Comparison of ENCODE assay signal across 18 mouse cellular contexts in genomic region chr5:51612049-51612448, GRCm38 (mm10). TPM values are rescaled to one million over a fixed set of nuclear protein-coding genes. Genes with fewer than 3 reads are reported as not detected.
DNase-seq lines count a peak whose midpoint lies in the region; ATAC-seq and TF ChIP-seq lines count a peak whose summit lies in the region.
"Had no signal": no experiment of that assay in that cellular context is flagged by ENCODE, and none has a peak within 500 bp of the region (broad histone marks: within the 10 kb centered on the region; RNA-seq: fewer than 3 reads in every experiment).

No protein-coding gene starts in this region.

- no peak for TF ChIP-seq CTCF in forebrain, postnatal 0 days (IDR thresholded peaks at IDR 0.05; ENCODE audit: low read depth)
- TF ChIP-seq CTCF in brain, embryonic 14.5 days (IDR thresholded peaks at IDR 0.05; ENCODE audit: borderline replicate concordance, extremely low read depth, insufficient read depth, insufficient read length): no peak

- 74% methylated on average over 4 of the region's 4 CpGs for whole genome bisulfite sequencing in forebrain, embryonic 14.5 days
- WGBS in forebrain, postnatal 0 days: 67% methylated on average over 4 of the region's 4 CpGs

- no peaks in the 10 kb centered on the region for H3K27me3 ChIP-seq in forebrain, embryonic 14.5 days (replicated peaks; ENCODE audit: control insufficient read depth, insufficient read depth, low read length)
- no peaks in the 10 kb centered on the region for H3K27me3 ChIP-seq in forebrain, postnatal 0 days (ENCODE audit: insufficient read depth, low read length)
- H3K27me3 ChIP-seq: embryonic facial prominence, embryonic 15.5 days; heart, embryonic 12.5 days; intestine, embryonic 15.5 days had no signal

- no peak overlapping the region for H3K27ac ChIP-seq in forebrain, embryonic 14.5 days (ENCODE audit: low read depth, low read length)
- no peak overlapping the region for H3K27ac ChIP-seq in forebrain, postnatal 0 days (ENCODE audit: low read depth, low read length)
- H3K27ac ChIP-seq: embryonic facial prominence, embryonic 15.5 days; gastrocnemius, adult 2 months; hindbrain, embryonic 10.5 days; intestine, embryonic 15.5 days had no signal

- no peaks in the 10 kb centered on the region for H3K4me1 ChIP-seq in forebrain, embryonic 14.5 days (ENCODE audit: control insufficient read depth, insufficient read depth, low read length)
- no peaks in the 10 kb centered on the region for H3K4me1 ChIP-seq in forebrain, postnatal 0 days (ENCODE audit: insufficient read depth)
- H3K4me1 ChIP-seq: hindbrain, embryonic 10.5 days; intestine, embryonic 15.5 days had no signal

- H3K4me2 ChIP-seq in forebrain, embryonic 14.5 days (ENCODE audit: low read length): no peak overlapping the region
- no peak overlapping the region for H3K4me2 ChIP-seq in forebrain, postnatal 0 days (ENCODE audit: low read depth)
- H3K4me2 ChIP-seq: embryonic facial prominence, embryonic 15.5 days; heart, embryonic 12.5 days; intestine, embryonic 15.5 days had no signal

- no peaks in the 10 kb centered on the region for H3K9me3 ChIP-seq in forebrain, embryonic 14.5 days (replicated peaks; ENCODE audit: control insufficient read depth, low read length)
- no peaks in the 10 kb centered on the region for H3K9me3 ChIP-seq in forebrain, postnatal 0 days (ENCODE audit: low read length)
- H3K9me3 ChIP-seq: embryonic facial prominence, embryonic 15.5 days; heart, embryonic 12.5 days; hindbrain, embryonic 10.5 days; intestine, embryonic 15.5 days had no signal

- no peak overlapping the region for H3K4me3 ChIP-seq in forebrain, embryonic 14.5 days (ENCODE audit: low read depth, low read length)
- no peak overlapping the region for H3K4me3 ChIP-seq in forebrain, postnatal 0 days (ENCODE audit: low read depth, low read length)
- H3K4me3 ChIP-seq: embryonic facial prominence, embryonic 15.5 days; erythroblast, embryonic 14.5 days; gastrocnemius, adult 2 months; heart, embryonic 12.5 days; hindbrain, embryonic 10.5 days; intestine, embryonic 15.5 days had no signal

- ATAC-seq in forebrain, embryonic 14.5 days: peak; percentile 73
- no peak for ATAC-seq in forebrain, postnatal 0 days
- ATAC-seq: intestine, embryonic 15.5 days had no signal

- DNase-seq in cerebellum, adult 9-10 months: peak; percentile 22
- DNase-seq in cerebellum, adult 8-10 months: no peak
- peak; percentile 33 for DNase-seq in forebrain, embryonic 14.5 days (ENCODE audit: low spot score)
- DNase-seq in forebrain, postnatal 0 days: no peak
- DNase-seq in brain, embryonic 14.5 days (ENCODE audit: low read depth): peak; percentile 59
- DNase-seq in kidney, postnatal 10 days: no peak
- DNase-seq: adrenal gland, adult 2 months; adrenal gland, postnatal 25 days; embryo, embryonic 11 days; gastrocnemius, adult 2 months; gastrocnemius, postnatal 25 days; kidney, adult 18-20 months had no signal

- no peak overlapping the region for H3K9ac ChIP-seq in forebrain, embryonic 14.5 days (ENCODE audit: low read length)
- H3K9ac ChIP-seq in forebrain, postnatal 0 days: no peak overlapping the region
- H3K9ac ChIP-seq: embryonic facial prominence, embryonic 15.5 days; heart, embryonic 12.5 days; intestine, embryonic 15.5 days had no signal

- no peaks in the 10 kb centered on the region for H3K36me3 ChIP-seq in forebrain, embryonic 14.5 days (ENCODE audit: control insufficient read depth, insufficient read depth, low read length)
- H3K36me3 ChIP-seq in forebrain, postnatal 0 days (ENCODE audit: insufficient read depth): no peaks in the 10 kb centered on the region
- H3K36me3 ChIP-seq: embryonic facial prominence, embryonic 15.5 days; heart, embryonic 12.5 days; hindbrain, embryonic 10.5 days; intestine, embryonic 15.5 days had no signal

- TF ChIP-seq POLR2A in brain, embryonic 14.5 days (IDR thresholded peaks at IDR 0.05; ENCODE audit: borderline replicate concordance, extremely low read depth, insufficient read depth, insufficient read length, poor library complexity, severe bottlenecking): no peak

RNA-seq across cellular contexts. Expression of gene Ppargc1a, which starts 44.5 kb away (rescaled TPM):
- polyA plus RNA-seq in forebrain, embryonic 14.5 days (2014; fragmentation: Nextera tagmentation; extraction: Ambion mirVana): 5.4 and 7.2 TPM in 2 replicates
- 7.0 and 10.4 TPM in 2 replicates for total RNA-seq in forebrain, postnatal 0 days (2014; rRNA removed)
- 7.9 and 13.7 TPM in 2 replicates for polyA plus RNA-seq in forebrain, postnatal 0 days (2015; fragmentation: Nextera tagmentation; extraction: Ambion mirVana)
- 4.4 and 9.3 TPM in 2 replicates for polyA plus RNA-seq in brain, embryonic 14.5 days (2012; rRNA removed)
- total RNA-seq: granulocyte monocyte progenitor cell, adult 5-6 weeks had no signal
- polyA plus RNA-seq: erythroblast, embryonic 14.5 days had no signal

Comparison
In these comparisons a context has a peak if more than half of its experiments do, and no peak if none do; other contexts are left out.
1. DNase-seq: peak in cerebellum, adult 9-10 months (single experiment), forebrain, embryonic 14.5 days (single experiment) and brain, embryonic 14.5 days (single experiment); none in cerebellum, adult 8-10 months (single experiment), forebrain, postnatal 0 days (single experiment) and kidney, postnatal 10 days (single experiment).